Mouse (Mus musculus) intestine, embryonic 14.5 days (tissue): Measurements from ENCODE around the gene Lrrfip2. TPM values are rescaled to one million over a fixed set of nuclear protein-coding genes. Genes with fewer than 3 reads are reported as not detected.

Source experiments
- ATAC-seq: fragments of 200-750 bp; cut with Nextera tagmentation; replicated peaks from 2 replicates; pipeline ENCODE4 v1.8.0; 2017; ENCODE audit warnings: low read depth, moderate number of reproducible peaks, moderate TSS enrichment, moderate library complexity; ENCODE audit not compliant: low FRiP score, low TSS enrichment
- DNase-seq: peaks from one replicate; pipeline ENCODE4 v3.0.0-alpha.2; 2018; ENCODE audit warnings: low spot score
- H3K27ac ChIP-seq: fragments of 300-500 bp; sonication (generic); 2 replicates; pipeline ENCODE4 v1.5.1; 2014; ENCODE audit warnings: low read depth, mild to moderate bottlenecking, control low read depth
- H3K27me3 ChIP-seq: fragments of 300-500 bp; sonication (generic); replicated peaks from 2 replicates; pipeline ENCODE4 v1.6.1; 2014; ENCODE audit warnings: low read length, control low read depth; ENCODE audit not compliant: control insufficient read depth, insufficient read depth
- H3K36me3 ChIP-seq: fragments of 300-500 bp; sonication (generic); 2 replicates; pipeline ENCODE4 v1.6.1; 2014; ENCODE audit warnings: low read length, control low read depth; ENCODE audit not compliant: control insufficient read depth, insufficient read depth
- H3K4me1 ChIP-seq: fragments of 300-500 bp; sonication (generic); replicated peaks from 2 replicates; pipeline ENCODE4 v1.6.1; 2014; ENCODE audit warnings: low read length, control low read depth, mixed read lengths; ENCODE audit not compliant: control insufficient read depth, insufficient read depth
- H3K4me2 ChIP-seq: fragments of 300-500 bp; sonication (generic); 2 replicates; pipeline ENCODE4 v1.6.1; 2014; ENCODE audit warnings: low read length
- H3K4me3 ChIP-seq: fragments of 300-500 bp; sonication (generic); 2 replicates; pipeline ENCODE4 v1.5.1; 2014; ENCODE audit warnings: low read depth, low read length, control low read depth, mixed read lengths
- H3K9ac ChIP-seq: fragments of 300-500 bp; sonication (generic); 2 replicates; pipeline ENCODE4 v1.6.1; 2014; ENCODE audit warnings: mild to moderate bottlenecking, low read length
- H3K9me3 ChIP-seq: fragments of 300-500 bp; sonication (generic); 2 replicates; pipeline ENCODE4 v1.6.1; 2016; ENCODE audit warnings: low read length, control low read depth; ENCODE audit not compliant: control insufficient read depth
- WGBS: fragments of 180-500 bp; shearing (Covaris S2); extraction: QIAGEN DNeasy Blood & Tissue Kit; methylation state at CpG from one replicate; pipeline ENCODE4 v1.1.7; 2014; 5-methylcytosine and 5-hydroxymethylcytosine counted together
- polyA plus RNA-seq: library from polyadenylated mRNA; unstranded; fragments of >200 nt; fragmentation: Nextera tagmentation; extraction: Ambion mirVana; gene quantifications from 2 replicates; pipeline ENCODE4 v1.2.1, GENCODE M21; 2014

The Lrrfip2 gene
- polyA plus RNA-seq, 1 experiment from 2014 or later = 34.4 TPM

GRCm38 (mm10) chr9:111209158-111209699 lies 91.8 kb downstream of the Lrrfip2 start:
- no peak overlapping the region for H3K4me3 ChIP-seq
- H3K27me3 ChIP-seq = no peaks in the 10 kb centered on the region
- WGBS = 91% methylated on average over 7 of the region's 7 CpGs
- no peak overlapping the region for H3K27ac ChIP-seq
- ATAC-seq (no peak), DNase-seq (no peak)
- H3K9me3 ChIP-seq = no peaks in the 10 kb centered on the region
- H3K4me2 ChIP-seq = no peak overlapping the region
- H3K4me1 ChIP-seq = no peaks in the 10 kb centered on the region
- H3K36me3 ChIP-seq = peaks cover 15% of the 10 kb centered on the region; the same call in 1 of the 2 replicates
- H3K9ac ChIP-seq = no peak overlapping the region

GRCm38 (mm10) chr9:111210412-111210811 lies 93.0 kb downstream of the Lrrfip2 start:
- Histone ChIP-seq H3K9me3 (no peaks in the 10 kb centered on the region), H3K27ac (no peak overlapping the region), H3K36me3 (peaks cover 18% of the 10 kb centered on the region; the same call in 1 of the 2 replicates), H3K4me2 (no peak overlapping the region), H3K4me1 (no peaks in the 10 kb centered on the region), H3K27me3 (no peaks in the 10 kb centered on the region), H3K4me3 (no peak overlapping the region), H3K9ac (no peak overlapping the region)
- ATAC-seq (no peak), DNase-seq (no peak)
- WGBS = 79% methylated on average over 4 of the region's 4 CpGs

DNA sequence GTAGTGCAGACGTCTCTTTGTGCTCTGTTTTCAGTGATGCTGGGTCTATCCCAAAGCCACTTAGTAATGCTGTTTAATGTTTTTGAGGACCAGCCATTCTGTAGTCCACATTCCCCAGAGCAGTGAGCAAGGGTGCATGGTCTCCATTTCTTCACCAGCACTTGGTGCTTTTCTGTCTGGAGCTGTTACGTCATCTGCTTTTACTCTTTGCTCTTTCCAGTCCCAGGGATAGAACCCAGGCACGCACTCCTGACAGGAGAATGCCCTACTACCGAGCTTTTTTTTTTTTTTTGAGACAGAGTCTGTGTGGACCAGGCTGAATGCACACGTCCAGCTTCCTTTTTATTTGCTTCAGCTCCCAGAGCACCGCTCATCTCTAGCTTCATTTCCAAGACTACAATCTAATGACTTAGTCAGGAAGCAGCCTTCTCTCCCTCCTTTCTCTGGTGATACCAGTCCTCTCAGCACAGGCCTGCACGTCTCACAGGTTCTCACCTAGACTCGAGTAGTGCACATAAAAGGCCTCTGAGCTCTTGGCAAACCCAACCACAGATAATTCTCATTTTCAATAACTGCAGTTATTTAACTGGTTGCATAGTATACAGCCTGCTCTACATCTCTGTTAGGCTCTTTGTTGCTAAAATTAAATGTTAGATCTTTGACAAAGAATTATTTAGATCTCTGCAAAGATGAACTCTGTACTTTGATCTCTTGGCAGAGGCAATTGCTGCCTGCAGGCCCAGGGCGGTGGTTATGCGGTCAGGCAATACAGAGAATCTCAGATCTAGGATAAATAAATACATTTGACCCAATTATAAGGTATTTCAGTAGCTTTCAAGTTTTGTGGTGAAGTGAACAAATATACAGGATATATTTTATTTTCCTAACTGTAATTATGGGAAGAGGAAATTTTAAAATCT lies 94.0 kb downstream of the Lrrfip2 start:
- H3K27ac ChIP-seq = no peak overlapping the region
- no peak overlapping the region for H3K4me3 ChIP-seq
- H3K4me2 ChIP-seq = no peak overlapping the region
- no peaks in the 10 kb centered on the region for H3K27me3 ChIP-seq
- no peaks in the 10 kb centered on the region for H3K4me1 ChIP-seq
- H3K9me3 ChIP-seq = no peaks in the 10 kb centered on the region
- WGBS = 58% methylated on average over 10 of the region's 10 CpGs
- H3K9ac ChIP-seq = no peak overlapping the region
- ATAC-seq (0 out of 2 replicates have a peak, but pooled peaks have one; percentile 40), DNase-seq (no peak)
- peaks cover 16% of the 10 kb centered on the region; the same call in 1 of the 2 replicates for H3K36me3 ChIP-seq

- Histone ChIP-seq H3K36me3 (peaks cover 14% of the 10 kb centered on the region; the same call in 1 of the 2 replicates), H3K4me1 (no peaks in the 10 kb centered on the region), H3K4me2 (no peak overlapping the region), H3K27ac (no peak overlapping the region), H3K9me3 (no peaks in the 10 kb centered on the region), H3K27me3 (no peaks in the 10 kb centered on the region), H3K9ac (no peak overlapping the region), H3K4me3 (no peak overlapping the region)
- WGBS = 64% methylated on average over 6 of the region's 6 CpGs
- DNase-seq = no peak
- no peak for ATAC-seq
Measured at GRCm38 (mm10) chr9:111213501-111213900, 96.1 kb downstream of the Lrrfip2 start.

DNA sequence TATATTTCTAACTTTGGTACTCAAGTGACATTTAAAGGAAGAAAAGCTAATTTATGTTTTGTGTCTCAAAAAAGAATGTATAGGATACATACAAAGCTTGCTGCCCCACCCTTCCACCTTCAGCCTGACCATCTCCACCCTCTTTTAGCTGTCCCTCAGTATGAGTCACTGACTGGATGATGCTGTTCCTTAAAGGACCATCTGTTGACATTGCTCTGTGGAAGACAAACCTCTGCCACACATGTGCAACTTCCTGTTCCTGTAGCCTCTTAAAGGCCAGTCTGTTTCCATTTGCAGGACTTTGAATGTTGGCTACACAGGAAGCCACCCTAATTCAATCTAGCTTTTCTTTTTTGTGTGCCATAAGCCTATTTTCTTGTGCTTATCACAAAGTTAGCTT lies 99.0 kb downstream of the Lrrfip2 start:
- Histone ChIP-seq H3K4me1 (no peaks in the 10 kb centered on the region), H3K4me2 (no peak overlapping the region), H3K9me3 (no peaks in the 10 kb centered on the region), H3K36me3 (peaks cover 36% of the 10 kb centered on the region), H3K27ac (no peak overlapping the region), H3K27me3 (no peaks in the 10 kb centered on the region), H3K9ac (no peak overlapping the region), H3K4me3 (no peak overlapping the region)
- ATAC-seq (no peak), DNase-seq (no peak)

GRCm38 (mm10) chr9:111220551-111221080 lies 103.2 kb downstream of the Lrrfip2 start:
- Histone ChIP-seq H3K9me3 (no peaks in the 10 kb centered on the region), H3K9ac (no peak overlapping the region), H3K36me3 (peaks cover 69% of the 10 kb centered on the region), H3K4me2 (no peak overlapping the region), H3K27me3 (no peaks in the 10 kb centered on the region), H3K4me1 (no peaks in the 10 kb centered on the region), H3K4me3 (no peak overlapping the region), H3K27ac (no peak overlapping the region)
- WGBS = 89% methylated on average over 5 of the region's 5 CpGs
- DNase-seq = no peak
- no peak for ATAC-seq

DNA sequence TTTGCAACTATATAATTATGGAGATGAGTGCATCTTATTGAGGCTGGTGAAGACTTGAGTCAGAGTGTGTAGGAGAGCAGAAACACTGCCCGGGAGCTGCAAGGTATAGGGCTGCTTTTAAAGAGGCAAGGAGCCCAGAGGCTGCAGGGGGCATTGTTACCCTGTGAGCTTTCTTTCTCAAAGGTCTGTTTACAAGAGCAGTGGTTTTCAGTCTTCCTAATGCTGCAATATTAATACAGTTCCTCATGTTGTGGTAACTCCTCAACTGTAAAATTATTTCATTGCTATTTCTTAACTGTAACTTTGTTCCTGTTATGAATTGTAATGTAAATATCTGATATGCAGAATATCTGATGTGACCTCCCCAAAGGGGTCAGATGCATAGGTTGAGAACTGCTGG lies 104.2 kb downstream of the Lrrfip2 start:
- no peak for DNase-seq
- ATAC-seq = no peak
- Histone ChIP-seq H3K27me3 (no peaks in the 10 kb centered on the region), H3K9me3 (no peaks in the 10 kb centered on the region), H3K4me3 (no peak overlapping the region), H3K4me1 (no peaks in the 10 kb centered on the region), H3K36me3 (peaks cover 68% of the 10 kb centered on the region), H3K4me2 (no peak overlapping the region), H3K9ac (no peak overlapping the region), H3K27ac (no peak overlapping the region)
- WGBS = 86% methylated on average over 1 of the region's 1 CpGs

DNA sequence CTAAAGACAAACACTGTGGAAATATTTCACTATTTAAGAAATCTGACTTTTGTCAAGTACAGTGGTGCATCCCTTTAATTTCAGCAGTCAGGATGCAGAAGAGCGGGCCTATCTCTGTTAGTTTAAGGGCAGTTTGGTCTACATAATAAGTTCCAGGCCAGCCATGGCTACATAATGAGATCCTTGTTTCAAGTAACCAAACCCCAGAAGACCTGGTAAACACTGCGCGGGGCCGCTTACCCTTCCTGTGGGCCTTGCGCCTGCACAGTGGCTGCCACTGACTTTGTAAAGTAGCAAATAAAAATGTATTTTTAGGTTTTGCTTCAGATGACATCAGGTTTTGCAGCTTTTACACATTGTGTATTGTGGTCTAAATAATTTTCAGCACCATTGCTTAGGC lies 106.0 kb downstream of the Lrrfip2 start:
- ATAC-seq (no peak), DNase-seq (no peak)
- Histone ChIP-seq H3K9me3 (no peaks in the 10 kb centered on the region), H3K27ac (no peak overlapping the region), H3K4me2 (no peak overlapping the region), H3K9ac (no peak overlapping the region), H3K4me1 (no peaks in the 10 kb centered on the region), H3K27me3 (no peaks in the 10 kb centered on the region), H3K36me3 (peaks cover 85% of the 10 kb centered on the region), H3K4me3 (no peak overlapping the region)
- 93% methylated on average over 5 of the region's 5 CpGs for WGBS
